22 mouse cellular contexts compared by ENCODE assay signal in the genomic region with DNA sequence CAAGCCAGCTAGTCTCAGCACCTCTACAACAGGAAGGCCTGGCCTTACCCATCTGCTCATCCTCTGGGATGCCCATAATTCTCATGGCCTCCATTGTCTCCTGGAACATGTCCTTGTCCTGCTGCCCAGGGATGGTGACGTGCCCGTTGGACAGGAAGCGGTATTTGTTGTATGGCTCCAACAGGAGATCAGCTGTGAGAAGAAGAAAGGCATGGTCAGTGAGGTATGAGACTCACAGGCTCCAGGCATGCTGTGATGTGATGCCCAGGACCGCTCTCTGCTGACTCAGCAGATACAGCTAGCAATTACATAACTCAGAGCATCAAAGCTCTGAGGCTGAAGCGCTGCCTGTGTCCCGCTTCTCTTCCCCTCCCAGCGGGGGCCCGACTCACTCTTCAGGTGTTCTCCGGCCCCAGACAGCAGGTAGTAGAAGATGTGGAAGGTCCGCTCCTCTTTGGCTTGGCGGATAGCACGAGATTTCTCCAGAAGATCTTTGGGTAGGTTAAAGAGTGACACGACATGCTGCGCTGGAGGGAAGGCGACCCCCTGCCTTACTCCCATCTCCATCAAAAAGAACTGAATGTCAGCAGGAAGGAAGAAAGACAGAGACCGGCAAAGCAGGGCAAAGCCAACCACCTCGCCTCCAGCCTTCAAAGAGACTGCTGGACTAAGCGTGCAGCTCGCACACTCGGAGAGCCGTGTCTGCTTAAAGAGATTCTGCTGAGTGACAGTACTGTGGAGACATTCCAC. TPM values are rescaled to one million over a fixed set of nuclear protein-coding genes. Genes with fewer than 3 reads are reported as not detected.
DNase-seq lines count a peak whose midpoint lies in the region; ATAC-seq lines count a peak whose summit lies in the region.
"Had no signal": no experiment of that assay in that cellular context is flagged by ENCODE, and none has a peak within 500 bp of the region (broad histone marks: within the 10 kb centered on the region; RNA-seq: fewer than 3 reads in every experiment).

No protein-coding gene starts in this region.

- H3K36me3 ChIP-seq in midbrain, embryonic 12.5 days, result peaks cover 65% of the 10 kb centered on the region
- peaks cover 7% of the 10 kb centered on the region; the same call in 1 of the 2 replicates for H3K36me3 ChIP-seq in midbrain, embryonic 11.5 days (ENCODE audit: control insufficient read depth, insufficient read depth, low read length)

- 0 out of 2 replicates have a peak overlapping the region, but pooled peaks have one; percentile 4 for H3K9ac ChIP-seq in midbrain, embryonic 12.5 days (replicated peaks)
- no peak overlapping the region for H3K9ac ChIP-seq in midbrain, embryonic 11.5 days (ENCODE audit: low read length)
- H3K9ac ChIP-seq: liver, embryonic 15.5 days; stomach, embryonic 15.5 days had no signal

- no peaks in the 10 kb centered on the region for H3K9me3 ChIP-seq in midbrain, embryonic 12.5 days
- H3K9me3 ChIP-seq in midbrain, embryonic 11.5 days (ENCODE audit: control insufficient read depth, low read length), result no peaks in the 10 kb centered on the region
- H3K9me3 ChIP-seq: embryonic facial prominence, embryonic 10.5 days; liver, embryonic 15.5 days; stomach, embryonic 15.5 days had no signal

- 87% methylated on average over 21 of the region's 21 CpGs for WGBS in midbrain, embryonic 12.5 days
- WGBS in midbrain, embryonic 11.5 days, result 91% methylated on average over 21 of the region's 21 CpGs

- ATAC-seq in cerebellum, adult (ENCODE audit: insufficient number of reproducible peaks, low FRiP score, low TSS enrichment), result peak; percentile 33; the same call in 1 of the 2 replicates
- no peak for ATAC-seq in midbrain, embryonic 12.5 days (ENCODE audit: low FRiP score, low read depth)
- no peak for ATAC-seq in midbrain, embryonic 11.5 days (ENCODE audit: low FRiP score)
- no peak for ATAC-seq in megakaryocyte-erythroid progenitor cell, adult 5-6 weeks (replicated peaks; ENCODE audit: low FRiP score, low TSS enrichment, poor library complexity, severe bottlenecking)
- ATAC-seq: forebrain, embryonic 16.5 days; hindbrain, embryonic 16.5 days; midbrain, embryonic 16.5 days; Patski had no signal

- no peak overlapping the region for H3K4me2 ChIP-seq in midbrain, embryonic 12.5 days (replicated peaks)
- H3K4me2 ChIP-seq in midbrain, embryonic 11.5 days, result no peak overlapping the region
- H3K4me2 ChIP-seq: heart, embryonic 11.5 days; liver, embryonic 15.5 days; stomach, embryonic 15.5 days had no signal

- no peaks in the 10 kb centered on the region for H3K27me3 ChIP-seq in midbrain, embryonic 12.5 days
- H3K27me3 ChIP-seq in midbrain, embryonic 11.5 days (ENCODE audit: control insufficient read depth, insufficient read depth, low read length), result no peaks in the 10 kb centered on the region
- H3K27me3 ChIP-seq: liver, embryonic 15.5 days; Patski; stomach, embryonic 15.5 days had no signal

- no peaks in the 10 kb centered on the region for H3K4me1 ChIP-seq in midbrain, embryonic 12.5 days
- H3K4me1 ChIP-seq in midbrain, embryonic 11.5 days (ENCODE audit: control insufficient read depth, insufficient read depth, low read length), result no peaks in the 10 kb centered on the region
- H3K4me1 ChIP-seq: embryonic facial prominence, embryonic 10.5 days; liver, embryonic 15.5 days; stomach, embryonic 15.5 days had no signal

- no peak overlapping the region for H3K4me3 ChIP-seq in midbrain, embryonic 12.5 days
- H3K4me3 ChIP-seq in midbrain, embryonic 11.5 days (ENCODE audit: low read depth, low read length), result no peak overlapping the region
- H3K4me3 ChIP-seq: embryonic facial prominence, embryonic 10.5 days; erythroblast, embryonic 14.5 days; liver, embryonic 15.5 days; stomach, embryonic 15.5 days had no signal

- H3K27ac ChIP-seq in midbrain, embryonic 12.5 days (replicated peaks), result no peak overlapping the region
- no peak overlapping the region for H3K27ac ChIP-seq in midbrain, embryonic 11.5 days (ENCODE audit: low read depth, low read length)
- H3K27ac ChIP-seq: embryonic facial prominence, embryonic 10.5 days; liver, embryonic 15.5 days; stomach, embryonic 15.5 days had no signal

- no peak for DNase-seq in cerebellum, postnatal 4 days (ENCODE audit: low spot score in 2 of 2)
- DNase-seq in midbrain, embryonic 11.5 days (ENCODE audit: low spot score, missing footprints), result no peak
- DNase-seq in cerebellum, adult 9-10 months, result peak; percentile 76
- no peak for DNase-seq in gastrocnemius, postnatal 4 days (ENCODE audit: low spot score in 2 of 2)
- DNase-seq in kidney, adult 18-20 months, result no peak
- DNase-seq: heart, postnatal 36 days; kidney, adult 2 months; kidney, postnatal 25 days; layer of hippocampus, adult 9-11 months had no signal

RNA-seq across cellular contexts. Expression of gene Apol8, which starts 34.0 kb away (rescaled TPM):
- polyA plus RNA-seq in midbrain, embryonic 12.5 days (2016; fragmentation: Nextera tagmentation; extraction: Ambion mirVana), result 0.22 and 0.40 TPM in 2 replicates
- polyA plus RNA-seq in midbrain, embryonic 11.5 days (2014; fragmentation: Nextera tagmentation; extraction: Ambion mirVana), result 0.11 and 0.34 TPM in 2 replicates
- total RNA-seq in gastrocnemius, postnatal 4 days (2021), result under 1 TPM in 1 of 2 experiments, not detected in 1; 0.21 TPM
- 3.8 and 5.5 TPM in 2 replicates for total RNA-seq in megakaryocyte-erythroid progenitor cell, adult 5-6 weeks (2014; fragmentation: Nextera tagmentation)
- total RNA-seq in megakaryocyte-erythroid progenitor cell, adult 5-6 weeks (2017), result 1.4 and 1.6 TPM in 2 replicates
- total RNA-seq: heart, postnatal 36 days had no signal
- polyA plus RNA-seq: thymus, postnatal 0 days had no signal

RNA-seq across cellular contexts. Expression of gene Myh9, which starts 51.1 kb away (rescaled TPM):
- 24.9 and 29.1 TPM in 2 replicates for polyA plus RNA-seq in midbrain, embryonic 12.5 days (2016; fragmentation: Nextera tagmentation; extraction: Ambion mirVana)
- 16.4 and 19.6 TPM in 2 replicates for polyA plus RNA-seq in midbrain, embryonic 11.5 days (2014; fragmentation: Nextera tagmentation; extraction: Ambion mirVana)
- total RNA-seq in gastrocnemius, postnatal 4 days (2021), result 100 to 1,000 TPM; 171 to 187 TPM
- 98.3 and 144 TPM in 2 replicates for total RNA-seq in megakaryocyte-erythroid progenitor cell, adult 5-6 weeks (2014; fragmentation: Nextera tagmentation)
- total RNA-seq in megakaryocyte-erythroid progenitor cell, adult 5-6 weeks (2017), result 195 and 198 TPM in 2 replicates
